Mouse (Mus musculus): ENCODE measurements around the gene Cdk5. TPM values are rescaled to one million over a fixed set of nuclear protein-coding genes. Genes with fewer than 3 reads are reported as not detected.
A peak's percentile ranks its signal among the peaks of the same experiment; 100 is the strongest.

Gene Cdk5
- polyA plus RNA-seq, 1 experiment from 2014 or later = 25.9 TPM

DNA sequence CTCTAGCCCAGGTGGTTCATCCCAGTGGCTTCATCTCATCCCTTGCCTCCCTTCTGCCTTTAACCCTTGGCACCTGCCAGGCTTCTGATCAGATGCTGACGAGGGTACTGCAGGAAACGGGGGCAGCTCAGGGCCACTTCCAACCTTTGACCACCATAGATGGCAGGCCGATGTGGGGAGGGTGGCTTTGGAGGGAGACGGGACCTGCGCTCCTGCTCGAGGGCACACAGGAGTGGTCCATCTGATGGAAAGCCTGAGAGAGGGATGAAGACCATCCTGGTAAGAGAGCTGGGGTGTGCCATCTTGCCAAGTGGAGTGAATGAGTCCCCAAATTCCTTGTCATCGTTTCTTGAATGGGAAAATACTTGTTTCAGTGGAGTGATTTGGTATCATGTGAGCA lies 19.9 kb upstream of the Cdk5 start:
- H3K9me3 ChIP-seq (ENCODE audit: control insufficient read depth, low read length) = no peaks in the 10 kb centered on the region
- ATAC-seq (replicated peaks; ENCODE audit: low FRiP score) (no peak), DNase-seq (ENCODE audit: low spot score) (no peak)
- H3K36me3 ChIP-seq (ENCODE audit: control insufficient read depth, insufficient read depth, low read length) = peaks cover 26% of the 10 kb centered on the region; the same call in 1 of the 2 replicates
- no peak overlapping the region for H3K9ac ChIP-seq (ENCODE audit: low read depth, low read length)
- H3K27ac ChIP-seq (ENCODE audit: low read depth, low read length) = no peak overlapping the region
- H3K4me3 ChIP-seq (ENCODE audit: low read depth, low read length) = no peak overlapping the region
- H3K4me1 ChIP-seq (replicated peaks; ENCODE audit: control insufficient read depth, insufficient read depth, low read length) = peaks cover 14% of the 10 kb centered on the region
- WGBS = 90% methylated on average over 7 of the region's 7 CpGs
- no peak overlapping the region for H3K4me2 ChIP-seq
- H3K27me3 ChIP-seq (replicated peaks; ENCODE audit: control insufficient read depth, insufficient read depth, low read length) = no peaks in the 10 kb centered on the region

DNA sequence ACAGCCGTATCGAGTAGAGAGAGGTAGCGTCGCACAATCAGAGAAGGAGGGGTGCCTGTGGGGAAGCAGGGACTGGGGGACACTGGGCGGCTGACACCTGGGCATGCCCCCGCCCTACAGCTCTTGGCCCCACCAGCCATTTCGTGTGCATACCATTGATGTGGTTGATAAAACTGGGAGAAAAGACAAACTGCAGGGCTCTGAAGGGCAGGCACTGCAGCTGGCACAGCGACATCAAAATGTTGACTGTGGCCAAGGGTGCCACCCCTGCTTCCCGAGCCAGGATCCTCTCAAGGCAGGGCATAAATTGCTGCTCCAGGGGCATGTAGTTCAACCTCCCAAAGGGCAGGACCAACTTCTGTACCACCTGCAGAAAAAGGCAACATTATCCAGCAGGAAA lies 18.7 kb upstream of the Cdk5 start:
- ATAC-seq (replicated peaks; ENCODE audit: low FRiP score) = no peak
- Histone ChIP-seq H3K4me3 (ENCODE audit: low read depth, low read length) (no peak overlapping the region), H3K36me3 (ENCODE audit: control insufficient read depth, insufficient read depth, low read length) (peaks cover 26% of the 10 kb centered on the region; the same call in 1 of the 2 replicates), H3K4me1 (replicated peaks; ENCODE audit: control insufficient read depth, insufficient read depth, low read length) (peaks cover 10% of the 10 kb centered on the region), H3K9ac (ENCODE audit: low read depth, low read length) (no peak overlapping the region), H3K9me3 (ENCODE audit: control insufficient read depth, low read length) (no peaks in the 10 kb centered on the region), H3K27me3 (replicated peaks; ENCODE audit: control insufficient read depth, insufficient read depth, low read length) (no peaks in the 10 kb centered on the region), H3K4me2 (no peak overlapping the region), H3K27ac (ENCODE audit: low read depth, low read length) (no peak overlapping the region)
- 82% methylated on average over 9 of the region's 9 CpGs for WGBS
- DNase-seq (ENCODE audit: low spot score) = no peak

DNA sequence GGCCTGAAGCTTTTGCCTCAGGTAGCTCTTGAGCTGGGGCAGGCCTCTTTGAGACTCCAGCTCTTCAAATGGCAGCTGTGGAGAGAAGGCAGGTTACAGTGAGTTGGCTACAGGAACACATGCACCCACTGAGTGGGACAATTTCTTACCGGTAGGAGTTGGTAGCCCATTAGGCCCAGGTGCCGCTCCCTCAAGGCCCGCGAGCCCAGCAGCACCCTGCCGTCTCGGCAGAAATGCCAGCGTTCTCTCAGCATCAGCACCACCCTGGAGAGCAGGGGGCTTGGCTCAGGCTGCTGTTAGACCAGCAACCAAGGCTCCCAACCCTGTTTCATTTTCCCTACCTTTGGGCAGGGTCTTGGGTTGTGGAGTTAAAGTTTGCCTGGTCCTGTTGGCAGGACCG lies 17.9 kb upstream of the Cdk5 start:
- ATAC-seq (replicated peaks; ENCODE audit: low FRiP score) (no peak), DNase-seq (ENCODE audit: low spot score) (no peak)
- H3K27me3 ChIP-seq (replicated peaks; ENCODE audit: control insufficient read depth, insufficient read depth, low read length) = no peaks in the 10 kb centered on the region
- no peak overlapping the region for H3K4me2 ChIP-seq
- H3K36me3 ChIP-seq (ENCODE audit: control insufficient read depth, insufficient read depth, low read length) = peaks cover 26% of the 10 kb centered on the region; the same call in 1 of the 2 replicates
- H3K9me3 ChIP-seq (ENCODE audit: control insufficient read depth, low read length) = no peaks in the 10 kb centered on the region
- no peak overlapping the region for H3K4me3 ChIP-seq (ENCODE audit: low read depth, low read length)
- H3K27ac ChIP-seq (ENCODE audit: low read depth, low read length) = no peak overlapping the region
- peaks cover 10% of the 10 kb centered on the region for H3K4me1 ChIP-seq (replicated peaks; ENCODE audit: control insufficient read depth, insufficient read depth, low read length)
- H3K9ac ChIP-seq (ENCODE audit: low read depth, low read length) = no peak overlapping the region
- 93% methylated on average over 8 of the region's 8 CpGs for WGBS

DNA sequence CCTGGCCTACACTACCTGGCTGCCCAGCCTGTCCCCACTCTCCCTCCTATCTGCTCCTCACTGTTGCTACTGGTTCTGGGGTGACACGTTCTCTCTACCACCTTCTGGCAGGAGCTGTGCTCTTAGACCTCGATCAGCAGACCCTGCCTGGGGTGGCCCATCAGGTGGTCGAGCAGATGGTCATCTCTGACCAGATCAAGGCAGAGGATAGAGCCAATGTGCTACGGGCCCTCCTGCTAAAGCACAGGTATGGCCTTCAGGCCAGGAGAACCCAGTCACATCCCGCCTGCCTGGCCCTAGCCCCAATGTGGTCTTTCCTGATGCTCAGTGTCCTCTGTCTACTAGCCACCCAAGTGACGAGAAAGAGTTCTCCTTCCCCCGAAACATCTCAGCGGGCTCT lies 10.7 kb upstream of the Cdk5 start:
- H3K4me2 ChIP-seq = no peak overlapping the region
- WGBS = 82% methylated on average over 8 of the region's 8 CpGs
- peaks cover 33% of the 10 kb centered on the region for H3K36me3 ChIP-seq (ENCODE audit: control insufficient read depth, insufficient read depth, low read length)
- H3K27me3 ChIP-seq (replicated peaks; ENCODE audit: control insufficient read depth, insufficient read depth, low read length) = no peaks in the 10 kb centered on the region
- H3K9me3 ChIP-seq (ENCODE audit: control insufficient read depth, low read length) = no peaks in the 10 kb centered on the region
- H3K27ac ChIP-seq (ENCODE audit: low read depth, low read length) = no peak overlapping the region
- no peak overlapping the region for H3K4me3 ChIP-seq (ENCODE audit: low read depth, low read length)
- H3K9ac ChIP-seq (ENCODE audit: low read depth, low read length) = no peak overlapping the region
- H3K4me1 ChIP-seq (replicated peaks; ENCODE audit: control insufficient read depth, insufficient read depth, low read length) = peaks cover under 1% of the 10 kb centered on the region; the same call in 1 of the 2 replicates
- ATAC-seq (replicated peaks; ENCODE audit: low FRiP score) (no peak), DNase-seq (ENCODE audit: low spot score) (no peak)

DNA sequence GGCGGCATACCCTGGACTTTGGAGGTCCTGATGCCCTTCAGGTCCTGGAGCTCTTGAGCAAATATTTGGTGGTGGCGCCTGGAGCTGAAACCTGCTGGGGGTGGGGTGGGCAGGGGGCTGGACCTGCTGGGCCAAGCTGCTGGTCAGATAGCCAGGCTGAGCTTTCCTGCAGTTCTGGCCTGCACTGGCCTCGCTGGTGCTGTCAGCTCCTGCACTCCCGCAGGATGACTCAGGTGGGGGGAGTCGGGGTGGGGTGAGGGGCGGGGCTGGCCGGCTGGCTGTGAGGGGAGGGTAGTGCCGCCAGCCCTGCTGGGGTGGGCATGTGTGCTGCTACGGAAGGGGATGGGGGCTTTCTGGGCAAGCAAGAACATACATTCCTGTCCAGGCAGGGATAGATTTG lies 5.3 kb upstream of the Cdk5 start:
- no peaks in the 10 kb centered on the region for H3K9me3 ChIP-seq (ENCODE audit: control insufficient read depth, low read length)
- H3K9ac ChIP-seq (ENCODE audit: low read depth, low read length) = no peak overlapping the region
- peak overlapping the region; percentile 90 for H3K4me2 ChIP-seq
- no peak for DNase-seq (ENCODE audit: low spot score)
- ATAC-seq (replicated peaks; ENCODE audit: low FRiP score) = no peak
- 14% methylated on average over 9 of the region's 9 CpGs for WGBS
- H3K4me1 ChIP-seq (replicated peaks; ENCODE audit: control insufficient read depth, insufficient read depth, low read length) = peaks cover 44% of the 10 kb centered on the region
- H3K27ac ChIP-seq (ENCODE audit: low read depth, low read length) = no peak overlapping the region; the same call in 1 of the 2 replicates
- H3K27me3 ChIP-seq (replicated peaks; ENCODE audit: control insufficient read depth, insufficient read depth, low read length) = no peaks in the 10 kb centered on the region
- peaks cover 21% of the 10 kb centered on the region for H3K36me3 ChIP-seq (ENCODE audit: control insufficient read depth, insufficient read depth, low read length)
- peak overlapping the region; percentile 29 for H3K4me3 ChIP-seq (ENCODE audit: low read depth, low read length)

DNA sequence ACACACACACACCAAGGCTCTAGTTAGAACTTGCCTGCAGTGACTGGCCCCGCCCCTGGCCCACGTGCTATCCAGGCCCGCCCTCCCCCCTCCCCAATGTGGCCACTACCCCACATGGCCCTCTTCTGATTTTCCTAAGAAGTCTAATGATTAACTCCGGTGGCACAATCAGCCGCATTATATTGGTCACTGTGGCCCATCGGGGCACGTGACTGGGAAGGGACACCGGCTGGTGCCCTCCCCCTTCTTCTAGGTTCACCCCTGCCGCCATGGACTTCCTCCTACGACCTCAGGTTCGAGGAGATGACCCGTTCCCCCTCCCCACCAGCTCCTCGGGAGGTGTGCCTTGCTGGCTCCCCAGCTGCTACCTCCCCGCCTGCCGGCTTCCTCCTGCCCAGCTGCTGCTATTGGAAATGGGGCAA lies 4.7 kb upstream of the Cdk5 start:
- WGBS = 4% methylated on average over 15 of the region's 15 CpGs
- peaks cover 18% of the 10 kb centered on the region for H3K36me3 ChIP-seq (ENCODE audit: control insufficient read depth, insufficient read depth, low read length)
- peak overlapping the region; percentile 90 for H3K4me2 ChIP-seq
- H3K4me1 ChIP-seq (replicated peaks; ENCODE audit: control insufficient read depth, insufficient read depth, low read length) = peaks cover 44% of the 10 kb centered on the region
- H3K27ac ChIP-seq (ENCODE audit: low read depth, low read length) = no peak overlapping the region
- no peak for ATAC-seq (replicated peaks; ENCODE audit: low FRiP score)
- no peaks in the 10 kb centered on the region for H3K27me3 ChIP-seq (replicated peaks; ENCODE audit: control insufficient read depth, insufficient read depth, low read length)
- peak; percentile 58 for DNase-seq (ENCODE audit: low spot score)
- no peaks in the 10 kb centered on the region for H3K9me3 ChIP-seq (ENCODE audit: control insufficient read depth, low read length)
- peak overlapping the region; percentile 29 for H3K4me3 ChIP-seq (ENCODE audit: low read depth, low read length)
- no peak overlapping the region for H3K9ac ChIP-seq (ENCODE audit: low read depth, low read length)

DNA sequence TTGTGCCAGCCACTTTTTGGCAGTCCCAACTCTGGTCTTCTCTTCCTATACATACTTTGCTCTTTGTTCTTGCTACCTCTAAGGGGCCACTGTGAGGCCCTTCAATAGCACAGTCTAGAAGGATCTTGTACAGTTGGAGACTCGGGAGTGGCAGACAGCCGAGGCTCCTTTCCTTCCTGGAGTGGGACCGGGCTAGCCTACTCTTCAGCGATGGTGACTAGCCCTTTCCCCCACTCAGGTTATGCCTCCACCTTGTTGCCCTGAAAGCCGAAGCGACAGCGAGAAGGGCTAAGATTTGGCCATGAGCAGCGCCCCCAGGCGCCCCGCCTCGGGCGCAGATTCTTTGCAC lies 3.9 kb upstream of the Cdk5 start:
- no peak for DNase-seq (ENCODE audit: low spot score)
- H3K4me3 ChIP-seq (ENCODE audit: low read depth, low read length) = no peak overlapping the region

DNA sequence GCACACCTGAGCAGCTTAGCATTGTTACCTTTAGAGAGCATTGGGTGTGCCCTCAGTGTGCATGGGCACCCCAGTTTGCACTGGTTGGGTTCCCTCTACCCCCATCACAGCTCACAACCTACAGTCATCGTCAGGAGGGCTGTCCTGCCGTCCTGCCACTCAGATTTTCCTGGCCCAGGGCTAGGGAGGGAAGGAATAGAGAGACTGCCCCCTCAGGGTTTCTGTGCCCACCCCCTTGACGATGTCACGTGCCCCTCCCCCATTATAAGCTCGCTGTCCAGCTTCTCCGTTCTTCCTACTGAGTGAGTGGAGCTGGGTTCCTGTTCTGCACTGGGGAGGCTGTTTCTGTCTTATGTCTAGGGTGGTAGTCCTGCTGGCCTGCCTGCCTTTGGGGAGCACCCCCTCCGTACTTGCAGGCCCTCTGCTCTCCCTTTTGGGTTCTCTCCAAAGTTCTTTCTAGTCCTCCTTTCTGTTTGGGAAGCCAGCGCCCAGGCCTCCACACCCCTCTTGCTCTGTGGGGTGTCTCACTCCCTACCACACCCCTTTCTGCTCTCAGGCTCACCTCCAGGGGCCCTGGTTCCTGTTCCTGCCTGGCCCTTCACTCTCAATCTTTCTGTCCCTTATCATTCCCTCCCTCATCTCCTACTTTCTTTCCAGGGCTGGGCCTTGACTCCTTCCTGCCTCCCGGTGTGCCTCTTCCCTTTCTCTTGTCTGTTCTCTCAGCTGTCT lies 3.4 kb upstream of the Cdk5 start:
- 11% methylated on average over 9 of the region's 9 CpGs for WGBS
- Histone ChIP-seq H3K27me3 (replicated peaks; ENCODE audit: control insufficient read depth, insufficient read depth, low read length) (no peaks in the 10 kb centered on the region), H3K9me3 (ENCODE audit: control insufficient read depth, low read length) (no peaks in the 10 kb centered on the region), H3K36me3 (ENCODE audit: control insufficient read depth, insufficient read depth, low read length) (peaks cover 13% of the 10 kb centered on the region), H3K9ac (ENCODE audit: low read depth, low read length) (0 out of 2 replicates have a peak overlapping the region, but pooled peaks have one; percentile 89), H3K27ac (ENCODE audit: low read depth, low read length) (no peak overlapping the region), H3K4me3 (ENCODE audit: low read depth, low read length) (peak overlapping the region; percentile 77), H3K4me2 (peak overlapping the region; percentile 90), H3K4me1 (replicated peaks; ENCODE audit: control insufficient read depth, insufficient read depth, low read length) (peaks cover 50% of the 10 kb centered on the region)
- ATAC-seq (replicated peaks; ENCODE audit: low FRiP score) = no peak
- DNase-seq (ENCODE audit: low spot score) = no peak

More for the DNA sequence above, 3.9 kb upstream of the Cdk5 start:
- Histone ChIP-seq H3K36me3 (ENCODE audit: control insufficient read depth, insufficient read depth, low read length) (peaks cover 15% of the 10 kb centered on the region), H3K4me1 (replicated peaks; ENCODE audit: control insufficient read depth, insufficient read depth, low read length) (peaks cover 50% of the 10 kb centered on the region), H3K9ac (ENCODE audit: low read depth, low read length) (no peak overlapping the region), H3K27me3 (replicated peaks; ENCODE audit: control insufficient read depth, insufficient read depth, low read length) (no peaks in the 10 kb centered on the region), H3K4me2 (peak overlapping the region; percentile 90), H3K9me3 (ENCODE audit: control insufficient read depth, low read length) (no peaks in the 10 kb centered on the region), H3K27ac (ENCODE audit: low read depth, low read length) (no peak overlapping the region)
- WGBS = 25% methylated on average over 12 of the region's 12 CpGs
- no peak for ATAC-seq (replicated peaks; ENCODE audit: low FRiP score)

DNA sequence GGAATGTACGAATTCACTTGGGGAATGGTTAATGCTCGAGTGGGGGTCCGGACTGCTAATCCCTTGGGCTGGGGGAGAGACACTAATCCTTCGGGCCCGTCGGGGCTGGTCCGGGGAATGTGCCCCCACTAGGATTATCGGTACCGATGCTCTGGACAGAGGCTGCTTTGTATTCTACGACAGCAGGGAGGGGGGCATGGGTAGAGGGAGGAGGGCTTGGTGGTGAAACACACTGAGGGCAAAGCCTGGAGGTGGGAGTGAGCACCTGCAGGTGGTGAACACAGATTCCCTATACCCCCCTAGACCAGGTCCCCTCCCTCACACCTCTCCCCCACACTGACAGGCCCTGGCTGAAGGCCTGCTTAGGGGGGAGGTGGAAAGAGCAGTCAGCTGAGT lies 2.7 kb upstream of the Cdk5 start:
- H3K4me3 ChIP-seq (ENCODE audit: low read depth, low read length) = peak overlapping the region; percentile 77
- H3K9me3 ChIP-seq (ENCODE audit: control insufficient read depth, low read length) = no peaks in the 10 kb centered on the region
- DNase-seq (ENCODE audit: low spot score) (no peak), ATAC-seq (replicated peaks; ENCODE audit: low FRiP score) (no peak)
- peak overlapping the region; percentile 90 for H3K4me2 ChIP-seq
- H3K9ac ChIP-seq (ENCODE audit: low read depth, low read length) = peak overlapping the region; percentile 89
- H3K4me1 ChIP-seq (replicated peaks; ENCODE audit: control insufficient read depth, insufficient read depth, low read length) = peaks cover 50% of the 10 kb centered on the region
- no peaks in the 10 kb centered on the region for H3K27me3 ChIP-seq (replicated peaks; ENCODE audit: control insufficient read depth, insufficient read depth, low read length)
- 5% methylated on average over 10 of the region's 10 CpGs for WGBS
- H3K36me3 ChIP-seq (ENCODE audit: control insufficient read depth, insufficient read depth, low read length) = peaks cover 8% of the 10 kb centered on the region
- H3K27ac ChIP-seq (ENCODE audit: low read depth, low read length) = peak overlapping the region; percentile 92
